Mouse (Mus musculus): Measurements from ENCODE around the gene Ankrd13a. TPM values are rescaled to one million over a fixed set of nuclear protein-coding genes. Genes with fewer than 3 reads are reported as not detected.

Ankrd13a gene
- polyA plus RNA-seq, 1 experiment from 2014 or later = 49.4 TPM

- peaks cover 37% of the 10 kb centered on the region for H3K36me3 ChIP-seq (ENCODE audit: control insufficient read depth, insufficient read depth, low read length)
- no peaks in the 10 kb centered on the region for H3K4me1 ChIP-seq (ENCODE audit: control insufficient read depth, insufficient read depth, low read length)
- H3K27me3 ChIP-seq (ENCODE audit: control insufficient read depth, insufficient read depth, low read length) = no peaks in the 10 kb centered on the region
- no peak overlapping the region for H3K4me2 ChIP-seq (ENCODE audit: low read depth, severe bottlenecking)
- H3K9ac ChIP-seq (ENCODE audit: low read length) = no peak overlapping the region
- no peak overlapping the region for H3K27ac ChIP-seq (replicated peaks; ENCODE audit: low read depth, low read length)
- no peak for DNase-seq (ENCODE audit: low spot score)
- no peaks in the 10 kb centered on the region for H3K9me3 ChIP-seq (ENCODE audit: control insufficient read depth, low read length)
- no peak overlapping the region for H3K4me3 ChIP-seq (ENCODE audit: low read depth, low read length)
- no peak for ATAC-seq (ENCODE audit: insufficient number of reproducible peaks, low FRiP score, low TSS enrichment, low read depth)
- 81% methylated on average over 4 of the region's 4 CpGs for WGBS
Measured at GRCm38 (mm10) chr5:114740595-114740994, 33.9 kb upstream of the Ankrd13a start.

GRCm38 (mm10) chr5:114742572-114742971, 31.9 kb upstream of the Ankrd13a start:
- Histone ChIP-seq H3K4me3 (ENCODE audit: low read depth, low read length) (no peak overlapping the region), H3K27ac (replicated peaks; ENCODE audit: low read depth, low read length) (no peak overlapping the region), H3K36me3 (ENCODE audit: control insufficient read depth, insufficient read depth, low read length) (peaks cover 26% of the 10 kb centered on the region), H3K4me1 (ENCODE audit: control insufficient read depth, insufficient read depth, low read length) (no peaks in the 10 kb centered on the region), H3K9me3 (ENCODE audit: control insufficient read depth, low read length) (no peaks in the 10 kb centered on the region), H3K27me3 (ENCODE audit: control insufficient read depth, insufficient read depth, low read length) (no peaks in the 10 kb centered on the region), H3K9ac (ENCODE audit: low read length) (no peak overlapping the region), H3K4me2 (ENCODE audit: low read depth, severe bottlenecking) (no peak overlapping the region)
- WGBS = 89% methylated on average over 10 of the region's 10 CpGs
- DNase-seq (ENCODE audit: low spot score) (no peak), ATAC-seq (ENCODE audit: insufficient number of reproducible peaks, low FRiP score, low TSS enrichment, low read depth) (no peak)

GRCm38 (mm10) chr5:114742998-114743696, 31.3 kb upstream of the Ankrd13a start:
- Histone ChIP-seq H3K4me1 (ENCODE audit: control insufficient read depth, insufficient read depth, low read length) (no peaks in the 10 kb centered on the region), H3K27ac (replicated peaks; ENCODE audit: low read depth, low read length) (no peak overlapping the region), H3K4me2 (ENCODE audit: low read depth, severe bottlenecking) (no peak overlapping the region), H3K27me3 (ENCODE audit: control insufficient read depth, insufficient read depth, low read length) (no peaks in the 10 kb centered on the region), H3K9me3 (ENCODE audit: control insufficient read depth, low read length) (no peaks in the 10 kb centered on the region), H3K36me3 (ENCODE audit: control insufficient read depth, insufficient read depth, low read length) (peaks cover 25% of the 10 kb centered on the region), H3K9ac (ENCODE audit: low read length) (no peak overlapping the region), H3K4me3 (ENCODE audit: low read depth, low read length) (no peak overlapping the region)
- DNase-seq (ENCODE audit: low spot score) = no peak
- 94% methylated on average over 13 of the region's 13 CpGs for WGBS
- no peak for ATAC-seq (ENCODE audit: insufficient number of reproducible peaks, low FRiP score, low TSS enrichment, low read depth)

DNA sequence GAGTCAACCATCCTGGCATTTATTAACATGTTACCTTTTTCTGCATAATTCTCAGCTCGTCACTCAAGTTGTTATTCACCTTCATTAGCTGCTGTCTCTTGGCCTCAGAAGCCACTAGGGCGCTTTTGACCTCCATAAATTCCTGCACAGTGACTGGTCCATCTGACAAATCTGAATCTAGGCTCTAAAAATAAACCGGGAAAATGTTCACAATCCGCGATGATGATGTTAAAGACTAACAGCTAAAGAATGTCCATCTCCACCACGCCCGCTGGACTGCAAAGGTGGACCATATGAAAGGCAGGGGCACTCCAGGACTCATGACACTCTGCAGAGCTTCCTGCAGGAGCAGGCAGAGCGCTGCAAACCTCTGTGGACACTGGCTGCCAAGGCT, 30.8 kb upstream of the Ankrd13a start:
- WGBS = 93% methylated on average over 8 of the region's 8 CpGs
- no peak overlapping the region for H3K4me3 ChIP-seq (ENCODE audit: low read depth, low read length)
- no peak overlapping the region for H3K9ac ChIP-seq (ENCODE audit: low read length)
- no peaks in the 10 kb centered on the region for H3K4me1 ChIP-seq (ENCODE audit: control insufficient read depth, insufficient read depth, low read length)
- no peak for ATAC-seq (ENCODE audit: insufficient number of reproducible peaks, low FRiP score, low TSS enrichment, low read depth)
- DNase-seq (ENCODE audit: low spot score) = no peak
- no peak overlapping the region for H3K4me2 ChIP-seq (ENCODE audit: low read depth, severe bottlenecking)
- no peaks in the 10 kb centered on the region for H3K9me3 ChIP-seq (ENCODE audit: control insufficient read depth, low read length)
- peaks cover 28% of the 10 kb centered on the region for H3K36me3 ChIP-seq (ENCODE audit: control insufficient read depth, insufficient read depth, low read length)
- no peaks in the 10 kb centered on the region for H3K27me3 ChIP-seq (ENCODE audit: control insufficient read depth, insufficient read depth, low read length)
- no peak overlapping the region for H3K27ac ChIP-seq (replicated peaks; ENCODE audit: low read depth, low read length)

GRCm38 (mm10) chr5:114745581-114745980, 28.9 kb upstream of the Ankrd13a start:
- Histone ChIP-seq H3K4me2 (ENCODE audit: low read depth, severe bottlenecking) (no peak overlapping the region), H3K27ac (replicated peaks; ENCODE audit: low read depth, low read length) (no peak overlapping the region), H3K9me3 (ENCODE audit: control insufficient read depth, low read length) (no peaks in the 10 kb centered on the region), H3K4me3 (ENCODE audit: low read depth, low read length) (no peak overlapping the region), H3K27me3 (ENCODE audit: control insufficient read depth, insufficient read depth, low read length) (no peaks in the 10 kb centered on the region), H3K9ac (ENCODE audit: low read length) (no peak overlapping the region), H3K36me3 (ENCODE audit: control insufficient read depth, insufficient read depth, low read length) (peaks cover 28% of the 10 kb centered on the region), H3K4me1 (ENCODE audit: control insufficient read depth, insufficient read depth, low read length) (no peaks in the 10 kb centered on the region)
- DNase-seq (ENCODE audit: low spot score) (no peak), ATAC-seq (ENCODE audit: insufficient number of reproducible peaks, low FRiP score, low TSS enrichment, low read depth) (no peak)
- WGBS = 85% methylated on average over 5 of the region's 5 CpGs

DNA sequence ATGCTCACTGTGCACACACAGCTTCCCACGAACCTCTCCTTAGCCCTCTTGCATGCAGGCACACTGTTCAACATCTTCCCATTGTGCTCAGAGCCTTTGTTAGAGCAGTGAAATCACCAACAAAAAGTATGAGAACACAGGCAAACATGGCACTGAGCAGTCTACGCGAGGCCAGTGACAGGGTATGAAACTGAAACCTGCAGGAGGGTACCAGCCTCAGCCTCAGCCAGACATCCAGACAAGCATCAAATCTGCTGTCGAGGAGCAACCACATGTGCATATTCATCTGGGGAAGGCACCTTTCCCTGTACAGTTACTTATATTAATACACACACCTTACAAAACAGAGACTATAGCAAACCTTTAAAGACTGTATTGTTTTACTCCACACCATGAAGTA, 27.6 kb upstream of the Ankrd13a start:
- WGBS = 95% methylated on average over 4 of the region's 4 CpGs
- Histone ChIP-seq H3K9me3 (ENCODE audit: control insufficient read depth, low read length) (no peaks in the 10 kb centered on the region), H3K27ac (replicated peaks; ENCODE audit: low read depth, low read length) (no peak overlapping the region), H3K4me2 (ENCODE audit: low read depth, severe bottlenecking) (no peak overlapping the region), H3K4me3 (ENCODE audit: low read depth, low read length) (no peak overlapping the region), H3K36me3 (ENCODE audit: control insufficient read depth, insufficient read depth, low read length) (peaks cover 22% of the 10 kb centered on the region), H3K4me1 (ENCODE audit: control insufficient read depth, insufficient read depth, low read length) (no peaks in the 10 kb centered on the region), H3K27me3 (ENCODE audit: control insufficient read depth, insufficient read depth, low read length) (no peaks in the 10 kb centered on the region), H3K9ac (ENCODE audit: low read length) (no peak overlapping the region)
- no peak for ATAC-seq (ENCODE audit: insufficient number of reproducible peaks, low FRiP score, low TSS enrichment, low read depth)
- no peak for DNase-seq (ENCODE audit: low spot score)

- Histone ChIP-seq H3K4me3 (ENCODE audit: low read depth, low read length) (no peak overlapping the region), H3K27me3 (ENCODE audit: control insufficient read depth, insufficient read depth, low read length) (no peaks in the 10 kb centered on the region), H3K4me2 (ENCODE audit: low read depth, severe bottlenecking) (no peak overlapping the region), H3K9me3 (ENCODE audit: control insufficient read depth, low read length) (no peaks in the 10 kb centered on the region), H3K9ac (ENCODE audit: low read length) (no peak overlapping the region), H3K27ac (replicated peaks; ENCODE audit: low read depth, low read length) (no peak overlapping the region), H3K4me1 (ENCODE audit: control insufficient read depth, insufficient read depth, low read length) (no peaks in the 10 kb centered on the region), H3K36me3 (ENCODE audit: control insufficient read depth, insufficient read depth, low read length) (peaks cover 19% of the 10 kb centered on the region)
- DNase-seq (ENCODE audit: low spot score) (no peak), ATAC-seq (ENCODE audit: insufficient number of reproducible peaks, low FRiP score, low TSS enrichment, low read depth) (no peak)
- WGBS = 94% methylated on average over 5 of the region's 5 CpGs
Measured at GRCm38 (mm10) chr5:114747521-114747920, 27.0 kb upstream of the Ankrd13a start.

DNA sequence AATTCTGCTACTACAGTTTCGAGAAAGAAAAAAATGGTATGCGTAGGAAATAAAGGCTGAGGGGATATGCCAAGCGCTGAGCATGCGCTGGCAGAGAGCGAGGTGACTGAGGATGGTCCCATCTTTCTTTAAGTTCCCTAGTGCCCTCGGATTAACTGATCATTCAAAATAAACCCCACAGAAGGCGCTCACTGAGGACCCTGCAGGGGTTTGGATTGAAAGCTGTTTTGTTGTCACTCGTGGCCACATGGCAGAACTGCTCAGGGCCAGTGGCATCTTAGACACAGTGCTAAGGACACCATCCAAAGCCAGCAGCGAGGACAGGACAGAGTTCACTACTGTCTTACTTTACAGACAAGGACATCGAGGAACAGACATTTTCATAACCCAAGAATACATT, 24.2 kb upstream of the Ankrd13a start:
- peaks cover 12% of the 10 kb centered on the region for H3K36me3 ChIP-seq (ENCODE audit: control insufficient read depth, insufficient read depth, low read length)
- no peak for ATAC-seq (ENCODE audit: insufficient number of reproducible peaks, low FRiP score, low TSS enrichment, low read depth)
- no peak overlapping the region for H3K4me3 ChIP-seq (ENCODE audit: low read depth, low read length)
- H3K27ac ChIP-seq (replicated peaks; ENCODE audit: low read depth, low read length) = no peak overlapping the region
- DNase-seq (ENCODE audit: low spot score) = no peak
- H3K4me1 ChIP-seq (ENCODE audit: control insufficient read depth, insufficient read depth, low read length) = no peaks in the 10 kb centered on the region
- H3K9ac ChIP-seq (ENCODE audit: low read length) = no peak overlapping the region
- no peaks in the 10 kb centered on the region for H3K27me3 ChIP-seq (ENCODE audit: control insufficient read depth, insufficient read depth, low read length)
- 88% methylated on average over 10 of the region's 10 CpGs for WGBS
- no peak overlapping the region for H3K4me2 ChIP-seq (ENCODE audit: low read depth, severe bottlenecking)
- no peaks in the 10 kb centered on the region for H3K9me3 ChIP-seq (ENCODE audit: control insufficient read depth, low read length)

GRCm38 (mm10) chr5:114752397-114752796, 22.1 kb upstream of the Ankrd13a start:
- H3K4me3 ChIP-seq (ENCODE audit: low read depth, low read length) = no peak overlapping the region
- no peaks in the 10 kb centered on the region for H3K4me1 ChIP-seq (ENCODE audit: control insufficient read depth, insufficient read depth, low read length)
- no peak overlapping the region for H3K27ac ChIP-seq (replicated peaks; ENCODE audit: low read depth, low read length)
- no peaks in the 10 kb centered on the region for H3K9me3 ChIP-seq (ENCODE audit: control insufficient read depth, low read length)
- no peak for ATAC-seq (ENCODE audit: insufficient number of reproducible peaks, low FRiP score, low TSS enrichment, low read depth)
- no peak overlapping the region for H3K4me2 ChIP-seq (ENCODE audit: low read depth, severe bottlenecking)
- WGBS = 92% methylated on average over 10 of the region's 10 CpGs
- H3K27me3 ChIP-seq (ENCODE audit: control insufficient read depth, insufficient read depth, low read length) = no peaks in the 10 kb centered on the region
- no peak overlapping the region for H3K9ac ChIP-seq (ENCODE audit: low read length)
- DNase-seq (ENCODE audit: low spot score) = no peak
- peaks cover 10% of the 10 kb centered on the region for H3K36me3 ChIP-seq (ENCODE audit: control insufficient read depth, insufficient read depth, low read length)
